11 mouse cellular contexts compared by ENCODE assay signal in the genomic region with DNA sequence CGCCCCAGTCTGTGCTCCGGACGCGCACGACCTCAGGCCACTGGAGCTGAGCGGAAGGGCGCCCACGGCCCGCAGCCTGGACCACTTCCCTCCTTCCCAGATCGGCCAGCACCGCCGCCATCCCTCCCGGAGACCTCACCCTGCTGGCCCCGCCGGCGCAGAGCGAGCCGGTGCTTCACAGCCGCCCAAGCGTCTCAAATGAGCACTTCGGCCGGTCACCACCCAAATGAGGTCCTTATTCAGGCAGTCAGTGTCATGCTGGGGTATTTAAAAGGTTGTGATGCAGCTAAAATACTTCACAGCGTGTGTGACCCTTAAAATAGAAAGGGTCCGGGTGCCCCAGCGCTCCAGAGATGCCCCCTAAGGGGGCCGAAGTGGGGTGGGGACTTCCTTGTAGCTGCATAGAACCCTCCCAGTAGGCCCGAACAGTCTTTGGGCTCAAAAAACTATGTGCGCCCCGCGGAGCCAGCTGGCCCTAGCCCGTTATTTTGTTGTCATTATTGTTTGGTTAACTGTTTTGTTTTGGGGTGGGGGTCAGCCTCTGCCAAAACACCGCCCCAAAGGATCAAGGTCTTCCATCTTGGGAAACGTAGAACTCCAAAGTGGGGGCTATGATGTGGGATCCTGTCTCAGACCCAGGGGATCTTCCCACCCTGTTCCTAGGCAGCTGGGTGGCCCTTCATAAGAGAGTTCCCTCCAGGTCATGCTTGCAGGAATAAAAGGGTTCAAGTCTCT. TPM values are rescaled to one million over a fixed set of nuclear protein-coding genes. Genes with fewer than 3 reads are reported as not detected.
DNase-seq lines count a peak whose midpoint lies in the region; ATAC-seq and TF ChIP-seq lines count a peak whose summit lies in the region.
"Had no signal": no experiment of that assay in that cellular context is flagged by ENCODE, and none has a peak within 500 bp of the region (broad histone marks: within the 10 kb centered on the region; RNA-seq: fewer than 3 reads in every experiment).

No protein-coding gene starts in this region.

- peaks cover 3% of the 10 kb centered on the region; the same call in 1 of the 2 replicates for H3K4me1 ChIP-seq in heart, embryonic 16.5 days (ENCODE audit: control insufficient read depth, insufficient read depth, low read length)
- peaks cover 0 to 3% of the 10 kb centered on the region in 2 experiments; a peak in 1 of 4 replicates for H3K4me1 ChIP-seq in ES-E14 (ENCODE audit: control insufficient read depth in 2 of 2, insufficient read depth in 2 of 2, low read length in 2 of 2, poor library complexity in 1 of 2)
- peaks cover 27% of the 10 kb centered on the region for H3K4me1 ChIP-seq in forebrain, embryonic 10.5 days
- peaks cover 38% of the 10 kb centered on the region for H3K4me1 ChIP-seq in midbrain, embryonic 10.5 days

- H3K27ac ChIP-seq in heart, embryonic 16.5 days (ENCODE audit: low read length), result no peak overlapping the region
- no peak overlapping the region for H3K27ac ChIP-seq in ES-E14 (ENCODE audit: insufficient read depth, low read depth, low read length, poor library complexity, severe bottlenecking)
- H3K27ac ChIP-seq in forebrain, embryonic 10.5 days, result peak overlapping the region; percentile 79
- peak overlapping the region; percentile 73 for H3K27ac ChIP-seq in midbrain, embryonic 10.5 days (replicated peaks)
- H3K27ac ChIP-seq: liver, embryonic 14.5 days had no signal

- ATAC-seq in heart, embryonic 16.5 days (replicated peaks; ENCODE audit: extremely low read depth, insufficient read depth, low FRiP score), result no peak

- in situ Hi-C loops in ES-E14 (cut with MboI; ENCODE audit: low sequenced_read_pairs in 2 of 2, unreplicated experiment in 2 of 2), result no loop called here

- peak overlapping the region; percentile 29; the same call in 1 of the 2 replicates for H3K4me2 ChIP-seq in heart, embryonic 16.5 days (ENCODE audit: low read depth, low read length)

- peaks cover 79% of the 10 kb centered on the region for H3K27me3 ChIP-seq in heart, embryonic 16.5 days (ENCODE audit: control insufficient read depth, insufficient read depth, low read length)
- H3K27me3 ChIP-seq in forebrain, embryonic 10.5 days (ENCODE audit: poor library complexity, severe bottlenecking), result peaks cover 98% of the 10 kb centered on the region
- H3K27me3 ChIP-seq in midbrain, embryonic 10.5 days (ENCODE audit: low read depth, poor library complexity, severe bottlenecking), result peaks cover 99% of the 10 kb centered on the region

- DNase-seq in heart, adult 8-10 months (ENCODE audit: low spot score), result no peak
- DNase-seq in ES-E14 (ENCODE audit: low read depth, low spot score), result no peak
- DNase-seq in forebrain, embryonic 10.5 days (ENCODE audit: extremely low spot score, low spot score), result peak; percentile 71
- DNase-seq in midbrain, embryonic 10.5 days (ENCODE audit: low spot score), result peak; percentile 77
- DNase-seq in right cerebral cortex, postnatal 25 days, result no peak
- no peak for DNase-seq in gastrocnemius, postnatal 14 days
- no peak for DNase-seq in cerebellum, postnatal 4 days (ENCODE audit: low spot score in 2 of 2)
- DNase-seq: cerebellum, adult 8-10 months had no signal

- peak overlapping the region; percentile 31 for H3K4me3 ChIP-seq in heart, embryonic 16.5 days (ENCODE audit: low read length)
- peak overlapping the region; percentile 5 to 12; a peak in 1 of 4 replicates for H3K4me3 ChIP-seq in ES-E14 (ENCODE audit: insufficient read depth in 1 of 2, low read depth in 1 of 2, low read length in 2 of 2, poor library complexity in 1 of 2, severe bottlenecking in 1 of 2)
- H3K4me3 ChIP-seq in forebrain, embryonic 10.5 days, result peak overlapping the region; percentile 43
- peak overlapping the region; percentile 44 for H3K4me3 ChIP-seq in midbrain, embryonic 10.5 days

- no peaks in the 10 kb centered on the region for H3K36me3 ChIP-seq in heart, embryonic 16.5 days (ENCODE audit: control insufficient read depth, insufficient read depth)
- H3K36me3 ChIP-seq in ES-E14 (ENCODE audit: control insufficient read depth, insufficient read depth, low read length, poor library complexity, severe bottlenecking), result no peaks in the 10 kb centered on the region
- no peaks in the 10 kb centered on the region for H3K36me3 ChIP-seq in forebrain, embryonic 10.5 days (replicated peaks)
- H3K36me3 ChIP-seq in midbrain, embryonic 10.5 days, result no peaks in the 10 kb centered on the region

- WGBS in heart, embryonic 16.5 days, result 3% methylated on average over 33 of the region's 33 CpGs
- under 1% methylated on average over 33 of the region's 33 CpGs for WGBS in forebrain, embryonic 10.5 days
- WGBS in midbrain, embryonic 10.5 days, result under 1% methylated on average over 33 of the region's 33 CpGs

- H3K9ac ChIP-seq in heart, embryonic 16.5 days (ENCODE audit: low read length), result no peak overlapping the region
- H3K9ac ChIP-seq in ES-E14 (ENCODE audit: insufficient read depth, low read depth, low read length, poor library complexity, severe bottlenecking), result no peak overlapping the region
- H3K9ac ChIP-seq: liver, embryonic 14.5 days had no signal

- H3K9me3 ChIP-seq in heart, embryonic 16.5 days (replicated peaks; ENCODE audit: control insufficient read depth, low read length), result peaks cover 3% of the 10 kb centered on the region; the same call in 1 of the 2 replicates
- H3K9me3 ChIP-seq in ES-E14 (ENCODE audit: control insufficient read depth, insufficient read depth, low read depth, low read length), result no peaks in the 10 kb centered on the region
- H3K9me3 ChIP-seq in forebrain, embryonic 10.5 days, result no peaks in the 10 kb centered on the region
- H3K9me3 ChIP-seq in midbrain, embryonic 10.5 days (replicated peaks), result no peaks in the 10 kb centered on the region

- intact Hi-C loops in gastrocnemius, postnatal 14 days (cut with DNase I; ENCODE audit: low total_unique reads), result no loop called here

TF ChIP-seq in ES-E14, 5 proteins besides CTCF, POLR2A, EP300 and RAD21:
- no peak for TF ChIP-seq CHD2 (IDR thresholded peaks at IDR 0.05; ENCODE audit: low read depth, low read length)
- TF ChIP-seq ZNF384 (IDR thresholded peaks at IDR 0.05; ENCODE audit: low read depth, low read length), result no peak
- no peak for TF ChIP-seq ZC3H11A (IDR thresholded peaks at IDR 0.05; ENCODE audit: borderline replicate concordance, low read depth, low read length)
- TF ChIP-seq MAFK (IDR thresholded peaks at IDR 0.05; ENCODE audit: insufficient read depth, low read depth, low read length), result no peak
- no peak for TF ChIP-seq HCFC1 (IDR thresholded peaks at IDR 0.05; ENCODE audit: borderline replicate concordance, insufficient read depth, low read length)

RNA-seq across cellular contexts. Expression of a gene that starts 15.4 kb away (rescaled TPM):
- 1.1 and 8.1 TPM in 2 replicates for polyA plus RNA-seq in heart, embryonic 16.5 days (2015; fragmentation: Nextera tagmentation; extraction: Ambion mirVana)
- total RNA-seq in heart, adult 8-10 months (2022), result not detected
- not detected in 2 replicates for total RNA-seq in ES-E14 (2012; rRNA removed)
- 12.0 and 14.3 TPM in 2 replicates for polyA plus RNA-seq in forebrain, embryonic 10.5 days (2016; fragmentation: Nextera tagmentation; extraction: Ambion mirVana)
- polyA plus RNA-seq in midbrain, embryonic 10.5 days (2016; fragmentation: Nextera tagmentation; extraction: Ambion mirVana), result 9.1 and 9.4 TPM in 2 replicates
- total RNA-seq in gastrocnemius, postnatal 14 days (2021), result not detected
- total RNA-seq: neutrophil, adult 5-6 weeks had no signal
- polyA plus RNA-seq: liver, embryonic 14.5 days had no signal

Comparison
In these comparisons a context has a peak if more than half of its experiments do, and no peak if none do; other contexts are left out.
1. H3K27ac ChIP-seq: peak in forebrain, embryonic 10.5 days (single experiment) and midbrain, embryonic 10.5 days (single experiment); none in heart, embryonic 16.5 days (single experiment) and ES-E14 (single experiment).
2. DNase-seq: peak in forebrain, embryonic 10.5 days (single experiment) and midbrain, embryonic 10.5 days (single experiment); none in heart, adult 8-10 months (single experiment), ES-E14 (single experiment), right cerebral cortex, postnatal 25 days (single experiment), gastrocnemius, postnatal 14 days (single experiment) and cerebellum, postnatal 4 days (0 of 2).
3. Peak in every context shown above with its lines, with median percentiles within 50 percentile points of each other: H3K4me3 ChIP-seq.